Mouse (Mus musculus) spleen, postnatal 10 days (tissue): ENCODE data around the gene Trabd2b.

ENCODE experiments used
- DNase-seq, 2 experiments: peaks; one replicate each; pipeline ENCODE4 v3.0.0; 2021 to 2022; ENCODE audit warnings: low spot score in 2 of 2

Trabd2b gene

DNA sequence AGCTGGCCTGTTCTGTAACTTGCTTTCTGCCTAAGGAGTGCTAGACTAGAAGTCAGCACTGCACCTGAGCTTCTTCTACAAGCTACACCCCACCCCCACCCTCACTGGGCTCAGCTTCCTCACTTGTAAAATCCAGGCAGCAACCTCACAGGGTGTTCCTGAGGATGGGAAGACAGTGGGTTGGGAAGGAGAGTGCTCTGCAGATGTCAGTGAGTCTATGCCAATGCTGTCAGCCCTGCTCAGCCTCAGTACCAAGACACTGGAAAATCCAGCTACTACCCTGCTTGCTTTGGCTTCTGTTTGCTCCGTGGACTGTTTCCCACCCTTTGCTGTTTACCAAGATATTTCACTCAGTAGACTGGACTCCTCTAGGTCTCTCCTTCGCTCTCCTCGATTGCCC lies 36.1 kb downstream of the Trabd2b start:
- no peak for DNase-seq

- DNase-seq, result no peak
These were observed 42.0 kb downstream of the Trabd2b start for GRCm38 (mm10) chr4:114448393-114449052.

GRCm38 (mm10) chr4:114453101-114453500 lies 46.6 kb downstream of the Trabd2b start:
- no peak for DNase-seq

DNA sequence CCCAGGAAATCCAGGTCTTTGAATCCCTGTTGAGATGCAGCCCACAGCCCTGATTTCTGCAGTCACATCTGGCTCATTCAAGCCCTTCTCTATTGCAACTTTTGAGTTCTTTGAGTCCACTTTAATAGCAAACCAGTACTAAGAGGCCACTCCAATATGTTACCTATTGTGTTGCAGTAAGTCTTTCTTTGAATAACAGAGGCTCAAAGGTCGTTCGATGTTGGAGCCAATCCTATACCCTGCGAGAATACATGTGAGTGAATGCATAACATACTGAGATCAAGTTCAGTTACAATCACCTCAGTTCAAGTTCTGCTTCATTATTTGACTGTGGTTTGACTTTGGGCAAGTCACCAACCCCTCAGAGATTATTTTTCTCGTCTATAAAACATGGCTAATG lies 47.5 kb downstream of the Trabd2b start:
- no peak for DNase-seq

DNA sequence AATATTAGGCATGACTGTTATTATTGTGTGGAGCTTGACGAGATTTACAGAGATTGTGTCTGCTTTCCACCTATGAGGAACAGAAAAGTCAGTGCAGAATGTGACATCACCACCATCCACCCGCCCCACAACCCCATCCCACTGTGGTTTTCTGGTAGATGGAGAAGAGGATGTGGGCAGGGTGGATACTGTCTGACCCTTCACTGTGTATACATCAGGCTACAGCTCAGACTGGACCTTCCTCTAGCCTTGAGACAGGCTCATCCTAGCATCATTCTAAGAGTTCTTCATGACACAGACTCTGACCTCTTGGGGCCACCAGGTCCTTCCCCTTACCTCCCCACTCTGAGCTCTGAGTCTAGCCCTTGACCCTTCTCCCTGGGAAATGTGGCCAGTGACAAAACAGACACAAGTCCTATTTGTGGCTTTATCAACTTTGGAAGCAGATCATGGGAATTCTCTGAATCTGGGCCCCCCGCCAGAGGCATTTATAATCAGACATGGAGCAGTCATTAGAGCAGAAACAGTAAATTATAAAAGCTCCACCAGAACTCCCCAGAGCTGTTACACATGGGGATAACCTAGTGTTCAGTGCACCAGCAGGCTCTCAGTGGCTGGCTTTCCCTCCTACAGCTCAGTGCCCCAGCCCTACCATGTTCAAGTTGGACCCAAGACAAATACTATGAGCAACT lies 48.1 kb downstream of the Trabd2b start:
- DNase-seq, result no peak

DNA sequence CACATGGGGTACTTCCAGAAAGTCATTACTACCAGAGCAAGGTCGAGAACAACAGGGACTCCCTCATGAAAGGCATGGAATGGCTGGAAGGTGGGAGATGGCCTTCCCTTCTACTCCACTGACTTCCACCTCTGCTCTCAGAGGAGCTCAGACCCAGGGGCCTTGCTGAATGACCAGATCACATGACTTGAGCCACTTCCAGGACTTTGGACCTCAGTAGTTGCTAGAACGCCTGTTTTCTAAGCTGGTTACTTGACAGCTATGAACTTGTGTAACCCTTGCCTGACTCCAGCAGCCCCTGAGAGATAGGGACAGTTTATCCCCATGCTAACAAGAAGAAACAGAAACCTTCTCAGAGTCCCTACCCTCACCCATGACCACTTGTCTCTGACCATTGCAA lies 50.6 kb downstream of the Trabd2b start:
- no peak for DNase-seq

DNA sequence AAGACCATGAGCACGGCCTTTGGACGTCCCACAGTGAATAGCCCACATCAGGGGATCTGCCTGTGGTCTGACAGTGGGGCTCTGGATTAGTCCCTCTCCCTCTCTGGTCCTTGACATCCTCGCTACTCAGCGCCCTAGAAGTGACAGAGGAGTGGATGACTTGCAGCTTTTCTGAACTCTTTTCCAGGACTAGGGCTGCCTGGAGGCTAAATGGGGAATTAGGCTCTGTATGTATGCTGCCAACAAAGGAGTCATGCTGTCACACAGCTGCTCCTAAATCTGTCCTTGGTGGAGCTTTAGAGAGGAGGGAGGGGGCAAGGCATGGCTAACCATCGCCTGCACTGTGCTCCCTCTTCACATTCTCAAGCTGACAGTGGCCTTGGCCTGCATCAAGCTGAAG lies 53.1 kb downstream of the Trabd2b start:
- no peak for DNase-seq

- DNase-seq, result no peak
These were observed 53.9 kb downstream of the Trabd2b start for GRCm38 (mm10) chr4:114460401-114460800.

- no peak for DNase-seq
These were observed 54.6 kb downstream of the Trabd2b start for GRCm38 (mm10) chr4:114461093-114461492.

GRCm38 (mm10) chr4:114465641-114466040 lies 59.1 kb downstream of the Trabd2b start:
- DNase-seq, result no peak

DNA sequence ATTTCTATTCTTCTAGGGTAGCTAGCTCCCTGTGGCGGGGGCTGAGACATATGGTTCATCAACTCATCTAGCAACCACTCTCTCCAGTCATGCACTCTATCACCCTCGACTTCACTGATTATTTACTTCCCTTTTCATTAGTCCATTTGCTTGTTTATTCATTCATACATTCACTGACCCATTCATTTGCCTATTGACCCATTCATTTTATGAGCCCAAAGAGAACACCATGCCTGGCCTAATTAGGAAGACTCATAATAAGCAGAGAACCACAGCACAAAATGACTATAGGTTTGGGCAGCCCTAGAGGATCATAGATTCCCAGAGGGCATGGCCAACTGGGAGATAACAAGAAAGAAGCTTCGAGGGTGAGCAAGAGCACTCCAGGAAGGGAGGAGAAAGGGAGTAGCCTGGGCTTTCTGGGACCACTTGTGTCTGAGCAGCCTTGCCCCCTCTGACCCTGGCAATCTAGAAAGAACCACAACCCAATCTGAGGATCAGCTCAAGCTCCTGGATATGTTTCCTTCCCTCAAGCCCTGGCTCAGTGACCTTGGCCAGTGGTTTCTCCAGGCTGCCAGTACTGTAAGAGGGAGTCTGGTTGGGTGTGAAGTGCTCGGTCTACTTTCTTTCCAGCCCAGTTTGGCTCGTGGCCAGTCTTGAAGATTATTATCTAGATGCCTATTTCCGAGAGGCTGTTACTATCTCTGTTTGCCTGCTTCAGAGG lies 61.0 kb downstream of the Trabd2b start:
- DNase-seq, result no peak

GRCm38 (mm10) chr4:114468095-114468429 lies 61.5 kb downstream of the Trabd2b start:
- DNase-seq, result no peak

DNA sequence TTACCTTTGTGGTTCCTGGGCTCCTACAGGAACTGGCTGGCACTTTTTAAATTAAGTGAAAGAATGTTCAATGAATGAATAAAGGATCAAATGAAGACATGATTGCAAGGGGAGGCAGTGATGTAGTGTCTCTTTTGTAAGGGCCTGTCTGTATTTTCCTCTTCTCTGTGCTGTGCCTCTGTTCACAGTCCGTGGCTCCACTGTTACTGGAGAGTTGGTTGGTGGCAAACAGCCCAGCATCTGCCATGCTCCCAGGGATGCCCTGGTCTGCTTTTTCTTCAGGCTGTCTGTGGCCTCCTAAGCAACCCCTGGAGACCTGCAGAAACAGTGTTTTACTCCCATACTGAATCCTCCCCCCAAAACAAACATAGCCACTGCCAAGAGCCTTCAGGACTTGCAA lies 63.4 kb downstream of the Trabd2b start:
- no peak for DNase-seq

GRCm38 (mm10) chr4:114472143-114472542 lies 65.6 kb downstream of the Trabd2b start:
- DNase-seq, result no peak

GRCm38 (mm10) chr4:114476316-114476715 lies 69.8 kb downstream of the Trabd2b start:
- no peak for DNase-seq

DNA sequence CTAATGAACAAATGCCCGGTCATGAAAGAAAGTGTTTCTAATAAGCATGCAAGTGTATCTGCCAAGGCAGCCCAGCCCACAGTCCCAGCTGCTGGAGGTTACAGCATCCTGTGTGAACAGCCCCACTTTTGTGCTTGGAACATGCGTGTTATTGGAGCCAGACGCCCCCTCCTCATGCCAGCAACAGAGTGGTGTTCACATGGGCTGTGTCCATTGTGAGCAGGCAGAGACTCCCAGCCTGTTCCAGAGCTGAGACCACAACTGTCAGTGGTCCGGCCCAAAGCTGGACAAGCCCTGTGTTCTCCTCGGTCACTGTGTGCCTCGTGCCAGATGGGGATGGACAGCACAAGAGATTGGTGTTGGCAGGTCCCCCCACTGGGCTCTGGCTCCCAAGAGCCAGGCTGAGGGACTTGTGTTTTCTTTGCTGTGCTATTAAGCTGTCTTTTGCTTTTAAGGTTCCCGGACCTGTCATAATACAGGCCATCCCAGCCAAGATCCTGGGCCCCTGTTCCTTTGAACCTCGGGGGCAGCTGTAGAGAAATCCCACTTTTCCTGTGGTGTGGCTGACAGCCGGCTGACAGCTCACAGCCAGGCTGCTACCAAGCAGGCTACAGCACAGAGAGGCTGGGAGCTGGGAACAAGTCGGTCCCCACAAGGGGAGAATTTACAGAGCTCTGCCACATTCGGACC lies 70.7 kb downstream of the Trabd2b start:
- DNase-seq, result no peak

DNA sequence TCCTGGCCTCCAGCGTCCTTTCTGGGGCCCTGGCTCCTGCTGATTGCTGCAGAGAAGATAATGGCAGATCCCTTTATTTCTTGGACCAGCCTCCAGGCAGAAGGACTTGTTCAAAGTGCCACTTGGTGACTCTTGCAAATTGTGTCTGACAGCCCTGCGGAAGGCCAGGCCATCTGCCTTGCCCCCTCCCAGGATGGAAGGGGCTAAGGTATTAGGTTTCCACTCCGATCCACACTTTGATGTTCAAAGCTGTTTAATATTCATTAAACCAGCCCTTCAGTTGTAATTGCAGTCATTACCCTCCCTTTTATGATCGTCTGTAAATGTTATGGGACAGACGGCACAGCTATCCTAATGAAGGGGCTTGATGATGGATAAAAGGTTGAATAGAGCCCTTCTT lies 75.0 kb downstream of the Trabd2b start:
- DNase-seq, result no peak

GRCm38 (mm10) chr4:114484173-114484572 lies 77.6 kb downstream of the Trabd2b start:
- DNase-seq, result no peak

GRCm38 (mm10) chr4:114485996-114486395 lies 79.5 kb downstream of the Trabd2b start:
- no peak for DNase-seq

- DNase-seq, result no peak
These were observed 80.5 kb downstream of the Trabd2b start for GRCm38 (mm10) chr4:114486885-114487531.

DNA sequence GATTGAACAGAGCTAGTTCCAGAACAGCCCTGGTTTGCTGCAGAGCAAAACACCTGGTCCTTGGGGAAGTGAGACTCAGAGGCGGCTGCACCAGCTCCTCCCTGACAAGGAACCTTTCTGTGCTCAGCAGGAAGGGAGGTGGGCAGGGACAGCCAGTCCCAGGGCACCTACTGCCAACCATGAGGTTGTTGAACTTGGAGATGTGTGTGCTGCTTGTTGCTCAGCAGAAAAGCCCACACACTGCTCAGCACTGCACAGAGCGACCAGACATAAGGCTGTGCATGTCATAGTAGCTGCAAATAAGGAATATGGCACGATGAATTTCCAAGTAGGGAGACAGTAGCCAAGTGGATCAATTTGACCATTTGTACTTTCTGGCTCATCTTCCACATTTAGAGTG lies 81.2 kb downstream of the Trabd2b start:
- no peak for DNase-seq

DNA sequence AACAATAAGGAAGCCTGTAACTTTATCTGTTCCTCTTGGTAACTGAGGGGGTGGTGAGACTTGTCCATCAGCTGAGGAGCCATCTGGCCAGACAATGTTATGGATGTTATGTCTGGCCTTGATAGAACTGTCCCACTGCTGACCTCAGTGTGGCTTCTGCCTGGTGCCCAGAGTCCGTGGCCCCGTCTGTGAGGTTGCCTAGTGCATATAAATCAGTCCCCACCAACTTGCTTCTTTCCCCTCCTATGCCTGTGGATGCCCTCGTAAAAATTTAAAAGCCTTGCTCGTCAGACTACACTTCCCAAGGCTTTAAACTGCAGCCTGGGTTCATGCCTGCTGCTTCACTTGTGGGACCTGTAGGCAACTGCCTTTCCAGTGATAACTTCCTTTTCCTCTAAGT lies 85.6 kb downstream of the Trabd2b start:
- DNase-seq, result no peak
